Mouse (Mus musculus) embryonic facial prominence, embryonic 10.5 days (tissue): Measurements from ENCODE around the gene H2-D1. TPM values are rescaled to one million over a fixed set of nuclear protein-coding genes. Genes with fewer than 3 reads are reported as not detected.
A peak's percentile ranks its signal among the peaks of the same experiment; 100 is the strongest.

Experiments
- DNase-seq: peaks from one replicate; pipeline ENCODE4 v3.0.0-alpha.2; 2017; ENCODE audit warnings: low spot score
- H3K27ac ChIP-seq: fragments of 300-500 bp; sonication (generic); replicated peaks from 2 replicates; pipeline ENCODE4 v1.5.1; 2016; ENCODE audit warnings: mild to moderate bottlenecking
- H3K27me3 ChIP-seq: fragments of 300-500 bp; sonication (generic); replicated peaks from 2 replicates; pipeline ENCODE4 v1.6.1; 2016; ENCODE audit warnings: low read depth, mild to moderate bottlenecking; ENCODE audit not compliant: poor library complexity, severe bottlenecking
- H3K36me3 ChIP-seq: fragments of 300-500 bp; sonication (generic); replicated peaks from 2 replicates; pipeline ENCODE4 v1.6.1; 2016; ENCODE audit warnings: mild to moderate bottlenecking, moderate library complexity
- H3K4me1 ChIP-seq: fragments of 300-500 bp; sonication (generic); 2 replicates; pipeline ENCODE4 v1.6.1; 2016
- H3K4me3 ChIP-seq: fragments of 300-500 bp; sonication (generic); 2 replicates; pipeline ENCODE4 v1.5.1; 2016; ENCODE audit warnings: mild to moderate bottlenecking, moderate library complexity
- H3K9me3 ChIP-seq: fragments of 300-500 bp; sonication (generic); 2 replicates; pipeline ENCODE4 v1.6.1; 2016; ENCODE audit warnings: mild to moderate bottlenecking
- WGBS: fragments of 180-500 bp; shearing (Covaris S2); methylation state at CpG from one replicate; pipeline ENCODE4 v1.1.7; 2016; 5-methylcytosine and 5-hydroxymethylcytosine counted together
- polyA plus RNA-seq: library from polyadenylated mRNA; unstranded; fragments of >200 nt; fragmentation: Nextera tagmentation; extraction: Ambion mirVana; gene quantifications from 2 replicates; pipeline ENCODE4 v1.2.1, GENCODE M21; 2016

The H2-D1 gene
- polyA plus RNA-seq, 1 experiment from 2014 or later = 30.3 TPM

DNA sequence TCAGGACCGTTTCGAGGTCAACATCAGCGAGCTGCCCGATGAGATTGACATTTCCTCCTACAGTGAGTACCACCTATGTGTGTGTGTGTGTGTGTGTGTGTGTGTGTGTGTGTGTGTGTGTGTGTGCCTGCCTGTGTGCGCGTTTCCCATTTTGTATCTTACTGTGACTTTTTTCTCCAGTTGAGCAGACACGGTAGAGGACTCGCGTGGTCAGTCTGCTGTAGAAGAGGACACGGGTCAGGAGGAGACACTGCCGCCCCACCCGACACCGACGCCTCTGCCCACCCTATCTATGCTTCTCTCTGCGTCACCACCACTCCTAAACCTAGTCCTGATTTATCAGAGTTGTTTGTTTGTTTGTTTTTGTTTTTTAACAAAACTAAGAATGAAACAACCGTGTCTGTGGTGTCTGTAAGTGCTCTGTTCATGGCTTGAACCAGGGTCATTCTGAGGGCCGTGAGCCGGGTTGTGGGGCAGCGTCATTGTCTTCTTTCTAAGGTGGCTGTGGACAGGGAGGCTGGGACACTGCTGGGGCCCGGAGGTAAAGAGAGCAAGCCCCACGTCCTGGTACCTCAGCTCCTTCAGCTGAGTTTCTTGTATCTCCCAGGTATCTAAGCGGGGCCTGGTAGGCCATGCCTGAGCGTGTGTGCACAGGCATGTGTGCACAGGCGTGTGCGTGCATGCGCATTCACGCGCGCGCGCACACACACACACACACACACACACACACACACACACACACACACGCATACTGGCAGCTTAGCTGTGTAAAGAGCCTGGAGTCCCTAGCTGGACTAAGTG lies 9.0 kb upstream of the H2-D1 start:
- H3K9me3 ChIP-seq = no peaks in the 10 kb centered on the region
- H3K4me3 ChIP-seq = no peak overlapping the region
- H3K27ac ChIP-seq = no peak overlapping the region
- H3K27me3 ChIP-seq = peaks cover 8% of the 10 kb centered on the region; the same call in 1 of the 2 replicates
- H3K36me3 ChIP-seq = peaks cover 62% of the 10 kb centered on the region
- 92% methylated on average over 32 of the region's 32 CpGs for WGBS
- DNase-seq = peak; percentile 35
- peaks cover 7% of the 10 kb centered on the region; the same call in 1 of the 2 replicates for H3K4me1 ChIP-seq

DNA sequence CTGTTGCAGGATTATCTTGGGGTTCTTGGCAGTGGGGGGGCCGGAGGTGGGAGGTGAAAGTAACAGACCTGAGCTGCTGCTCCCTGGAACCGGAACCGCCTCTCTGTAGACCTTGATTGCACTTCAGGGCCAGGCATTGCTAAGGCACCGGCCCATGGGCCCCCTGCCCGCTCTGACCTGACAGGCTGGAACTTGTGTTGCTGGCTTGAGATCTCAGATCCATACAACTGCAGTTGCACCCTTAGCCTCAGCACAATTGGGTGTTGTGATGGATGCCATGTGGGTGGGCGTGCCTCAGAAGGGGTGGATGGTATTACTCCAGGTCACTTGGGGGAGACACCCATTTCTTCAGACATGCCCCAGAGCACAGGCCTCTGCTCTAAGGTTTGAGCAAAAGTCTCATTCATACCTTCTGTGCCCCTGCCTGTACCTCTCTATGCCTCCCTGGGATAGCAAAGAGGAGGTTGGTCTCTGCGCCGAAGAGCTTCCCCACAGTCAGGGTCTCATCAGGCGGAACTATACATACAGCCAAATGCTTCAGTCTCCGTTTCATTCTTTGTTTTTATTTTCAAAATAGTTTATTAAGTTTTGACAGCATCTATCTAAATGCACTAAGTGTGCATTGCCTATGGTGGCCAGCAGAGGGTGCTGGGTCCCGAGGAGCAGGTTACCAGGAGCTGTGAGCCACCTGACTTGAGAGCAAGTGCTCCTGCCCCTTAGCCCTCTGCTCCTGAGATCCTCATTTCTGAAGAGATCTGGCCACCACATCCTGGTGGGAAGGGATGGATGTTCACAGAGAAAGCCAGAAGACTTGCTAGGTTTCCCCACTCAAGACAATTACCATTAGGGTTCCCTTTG lies 8.1 kb upstream of the H2-D1 start:
- Histone ChIP-seq H3K36me3 (peaks cover 53% of the 10 kb centered on the region), H3K9me3 (no peaks in the 10 kb centered on the region), H3K4me3 (no peak overlapping the region), H3K4me1 (peaks cover 7% of the 10 kb centered on the region; the same call in 1 of the 2 replicates), H3K27me3 (peaks cover 9% of the 10 kb centered on the region; the same call in 1 of the 2 replicates), H3K27ac (no peak overlapping the region)
- peak; percentile 69 for DNase-seq
- 57% methylated on average over 11 of the region's 11 CpGs for WGBS

DNA sequence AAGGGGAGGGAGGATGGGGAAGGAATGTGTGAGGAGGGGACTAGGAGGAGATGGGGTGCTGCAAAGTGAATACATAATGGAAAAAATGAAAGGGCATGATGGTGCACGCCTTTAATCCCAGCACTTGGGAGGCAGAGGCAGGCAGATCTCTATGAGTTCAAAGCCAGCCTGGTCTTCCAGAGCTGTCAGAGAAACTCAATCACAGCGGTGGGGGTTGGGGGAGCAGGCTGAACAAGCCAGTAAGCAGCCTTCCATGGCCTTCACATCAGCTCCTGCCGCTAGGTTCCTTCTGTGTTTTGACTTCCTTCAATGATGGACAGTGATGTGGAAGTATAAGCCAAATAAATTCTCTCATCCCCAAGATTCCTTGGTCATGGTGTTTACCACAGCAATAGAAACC lies 7.2 kb upstream of the H2-D1 start:
- no peak for DNase-seq
- H3K27me3 ChIP-seq = peaks cover 15% of the 10 kb centered on the region
- H3K4me1 ChIP-seq = peaks cover 7% of the 10 kb centered on the region; the same call in 1 of the 2 replicates
- no peaks in the 10 kb centered on the region for H3K9me3 ChIP-seq
- peaks cover 44% of the 10 kb centered on the region for H3K36me3 ChIP-seq
- 75% methylated on average over 3 of the region's 3 CpGs for WGBS
- no peak overlapping the region for H3K4me3 ChIP-seq
- H3K27ac ChIP-seq = no peak overlapping the region

DNA sequence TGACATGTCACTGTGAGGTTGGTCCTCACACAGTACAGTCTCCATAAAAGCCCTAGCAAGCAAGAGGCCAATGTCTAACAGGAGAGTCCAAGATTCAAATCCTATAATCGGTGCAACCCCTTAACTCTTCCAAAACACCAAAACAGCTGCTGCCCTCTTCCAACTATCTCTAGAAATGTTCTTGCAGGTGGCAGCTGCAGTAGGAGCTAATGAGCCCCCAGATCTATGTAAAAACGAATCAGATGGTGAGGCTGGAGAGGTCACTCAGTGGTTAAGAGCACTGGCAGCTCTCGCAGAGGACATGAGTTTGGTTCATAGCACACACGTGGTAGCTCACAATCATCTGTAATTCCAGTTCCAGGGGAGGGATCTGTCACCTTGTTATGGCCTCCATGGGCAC lies 6.8 kb upstream of the H2-D1 start:
- no peak for DNase-seq
- WGBS = 59% methylated on average over 4 of the region's 4 CpGs

DNA sequence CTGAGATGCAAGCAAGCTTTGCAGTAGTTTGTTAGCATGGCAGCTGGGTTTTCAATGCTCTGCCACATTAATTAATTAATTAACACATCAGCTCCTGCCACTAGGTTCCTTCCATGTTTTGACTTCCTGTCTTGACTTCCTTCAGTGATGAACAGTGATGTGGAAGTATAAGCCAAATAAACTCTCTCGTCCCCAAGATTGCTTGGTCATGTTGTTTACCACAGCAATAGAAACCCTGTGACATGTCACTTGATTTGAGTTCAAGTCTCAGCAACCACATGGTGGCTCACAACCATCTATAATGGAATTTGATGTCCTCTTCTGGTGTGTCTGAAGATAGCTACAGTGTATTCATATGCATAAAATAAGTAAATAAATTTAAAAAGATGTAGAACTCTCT lies 5.2 kb upstream of the H2-D1 start:
- WGBS = 77% methylated on average over 1 of the region's 1 CpGs
- Histone ChIP-seq H3K4me1 (peaks cover 8% of the 10 kb centered on the region), H3K4me3 (no peak overlapping the region), H3K36me3 (peaks cover 24% of the 10 kb centered on the region), H3K27ac (no peak overlapping the region), H3K9me3 (no peaks in the 10 kb centered on the region), H3K27me3 (peaks cover 36% of the 10 kb centered on the region)
- no peak for DNase-seq

More for the DNA sequence above, 6.8 kb upstream of the H2-D1 start:
- Histone ChIP-seq H3K4me1 (peaks cover 7% of the 10 kb centered on the region; the same call in 1 of the 2 replicates), H3K27me3 (peaks cover 19% of the 10 kb centered on the region), H3K36me3 (peaks cover 40% of the 10 kb centered on the region), H3K4me3 (no peak overlapping the region), H3K9me3 (no peaks in the 10 kb centered on the region), H3K27ac (no peak overlapping the region)

DNA sequence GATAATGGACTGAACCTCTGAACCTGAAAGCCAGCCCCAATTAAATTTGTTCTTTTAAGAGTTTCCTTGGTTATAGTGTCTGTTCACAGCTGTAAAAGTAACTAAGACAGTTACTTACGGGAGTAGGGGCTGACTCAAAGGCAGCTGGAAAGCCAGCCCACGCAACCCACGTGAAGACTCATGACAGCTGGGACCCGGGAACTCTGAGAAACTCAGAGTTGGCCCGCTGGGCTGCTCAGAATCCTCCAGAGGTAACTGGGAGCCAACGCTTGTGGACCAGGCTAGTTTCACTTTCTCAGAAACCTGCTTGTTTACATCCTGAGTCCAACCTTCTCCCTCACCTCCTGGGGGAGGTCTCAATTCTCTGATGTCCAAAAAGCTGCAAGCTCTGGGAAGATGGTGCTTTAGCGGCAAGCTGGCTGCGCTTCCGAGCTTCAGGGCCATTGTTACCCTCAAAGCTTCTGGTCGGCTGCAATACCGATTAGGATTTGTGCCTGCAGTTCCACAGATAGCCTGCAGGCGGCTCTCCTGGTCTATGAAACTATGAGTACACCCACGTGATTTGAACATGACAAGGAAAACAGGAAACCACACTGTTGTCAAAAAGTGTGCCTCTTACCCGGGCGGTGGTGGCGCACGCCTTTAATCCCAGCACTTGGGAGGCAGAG lies 4.6 kb upstream of the H2-D1 start:
- H3K4me3 ChIP-seq = peak overlapping the region; percentile 40
- WGBS = 18% methylated on average over 17 of the region's 17 CpGs
- peaks cover 19% of the 10 kb centered on the region for H3K36me3 ChIP-seq
- peaks cover 42% of the 10 kb centered on the region for H3K27me3 ChIP-seq
- H3K4me1 ChIP-seq = peaks cover 12% of the 10 kb centered on the region
- H3K27ac ChIP-seq = no peak overlapping the region
- DNase-seq = peak; percentile 85
- no peaks in the 10 kb centered on the region for H3K9me3 ChIP-seq

DNA sequence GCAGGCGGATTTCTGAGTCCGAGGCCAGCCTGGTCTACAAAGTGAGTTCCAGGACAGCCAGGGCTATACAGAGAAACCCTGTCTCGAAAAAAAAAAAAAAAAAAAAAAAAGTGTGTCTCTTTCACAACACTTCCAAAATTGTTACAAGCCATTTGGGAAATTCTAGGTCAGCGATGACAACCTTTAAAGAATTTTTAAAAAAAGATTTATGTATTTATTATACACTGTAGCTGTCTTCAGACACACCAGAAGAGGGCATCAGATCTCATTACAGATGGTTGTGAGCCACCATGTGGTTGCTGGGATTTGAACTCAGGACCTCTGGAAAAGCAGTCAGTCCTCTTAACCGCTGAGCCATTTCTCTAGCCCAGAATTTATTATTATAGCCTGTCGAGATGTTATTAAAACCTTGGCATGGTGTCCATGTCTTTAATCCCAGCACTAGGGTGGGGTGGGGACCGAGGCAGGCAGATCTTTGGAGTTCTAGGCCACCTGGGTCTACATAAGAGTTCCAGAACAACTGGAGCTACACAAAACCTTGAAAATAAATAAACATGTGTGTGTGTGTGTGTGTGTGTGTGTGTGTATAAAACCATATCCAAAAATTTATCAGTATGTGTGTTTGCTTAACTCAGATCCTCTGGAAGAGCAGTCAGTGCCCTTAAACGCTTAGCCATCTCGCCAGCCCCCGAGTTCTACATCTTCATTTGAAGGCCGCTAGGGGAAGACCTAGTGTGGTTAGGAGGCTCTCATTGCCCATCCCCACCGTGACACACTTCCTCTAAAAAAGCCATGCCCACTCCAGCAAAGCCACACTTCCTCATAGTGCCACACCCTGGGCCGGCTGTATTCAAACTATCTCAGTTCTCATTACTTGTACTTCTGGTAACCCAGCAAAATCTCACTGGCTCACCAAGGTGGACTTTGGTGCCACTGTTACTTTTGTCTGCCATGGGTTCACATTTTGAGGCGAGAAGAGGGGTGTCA lies 3.7 kb upstream of the H2-D1 start:
- H3K27me3 ChIP-seq = peaks cover 50% of the 10 kb centered on the region
- no peaks in the 10 kb centered on the region for H3K9me3 ChIP-seq
- H3K27ac ChIP-seq = no peak overlapping the region
- peaks cover 10% of the 10 kb centered on the region for H3K36me3 ChIP-seq
- no peak overlapping the region for H3K4me3 ChIP-seq
- H3K4me1 ChIP-seq = peaks cover 18% of the 10 kb centered on the region
- 66% methylated on average over 14 of the region's 14 CpGs for WGBS
- DNase-seq = no peak

- no peak for DNase-seq
- Histone ChIP-seq H3K4me3 (no peak overlapping the region), H3K27ac (no peak overlapping the region), H3K9me3 (no peaks in the 10 kb centered on the region), H3K4me1 (peaks cover 20% of the 10 kb centered on the region), H3K36me3 (peaks cover 2% of the 10 kb centered on the region), H3K27me3 (peaks cover 58% of the 10 kb centered on the region)
- 81% methylated on average over 4 of the region's 4 CpGs for WGBS
Observed at GRCm38 (mm10) chr17:35259621-35260020, 2.9 kb upstream of the H2-D1 start.

- Histone ChIP-seq H3K36me3 (no peaks in the 10 kb centered on the region), H3K4me1 (peaks cover 20% of the 10 kb centered on the region), H3K4me3 (no peak overlapping the region), H3K9me3 (no peaks in the 10 kb centered on the region), H3K27ac (no peak overlapping the region), H3K27me3 (peaks cover 76% of the 10 kb centered on the region)
- no peak for DNase-seq
- WGBS = 71% methylated on average over 13 of the region's 13 CpGs
Observed at GRCm38 (mm10) chr17:35261651-35262050, 879 bp upstream of the H2-D1 start.

- Histone ChIP-seq H3K4me3 (peak overlapping the region; percentile 82), H3K9me3 (no peaks in the 10 kb centered on the region), H3K27me3 (peaks cover 73% of the 10 kb centered on the region), H3K27ac (peak overlapping the region; percentile 76), H3K4me1 (peaks cover 17% of the 10 kb centered on the region), H3K36me3 (no peaks in the 10 kb centered on the region)
- under 1% methylated on average over 31 of the region's 31 CpGs for WGBS
- DNase-seq = peak; percentile 50
Observed at GRCm38 (mm10) chr17:35263523-35263883, 973 bp downstream of the H2-D1 start.

DNA sequence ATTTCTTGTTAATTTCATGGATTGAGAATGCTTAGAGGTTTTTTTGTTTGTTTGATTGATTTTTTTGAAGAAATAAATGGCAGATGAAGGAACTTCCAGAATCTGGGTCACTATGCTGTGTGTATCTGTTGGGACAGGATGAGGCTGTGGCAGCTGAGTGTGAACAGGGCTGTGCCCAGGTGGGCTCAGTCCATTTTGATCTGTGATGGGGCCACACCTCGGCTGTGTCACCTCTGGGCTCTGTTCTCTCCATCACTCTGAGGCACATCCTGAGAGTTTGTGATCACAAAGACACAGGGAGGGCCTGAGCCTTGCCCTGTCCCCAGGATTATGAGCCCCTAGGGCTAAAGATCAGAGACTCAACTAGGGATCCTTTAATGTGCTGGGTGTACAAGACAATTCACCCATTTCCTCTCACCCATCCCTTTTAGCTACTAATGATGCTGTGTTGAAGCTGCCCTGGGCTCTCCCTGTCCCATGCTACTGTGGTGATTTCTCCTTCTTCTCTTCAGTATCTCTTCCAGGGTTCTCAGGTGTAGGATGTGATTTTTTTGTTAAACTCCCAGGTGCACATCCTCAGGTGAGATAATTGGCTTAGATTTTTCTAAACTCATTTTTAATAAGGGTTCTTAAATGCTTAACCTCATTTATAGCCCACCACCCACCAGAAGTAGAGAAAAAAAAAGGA lies 5.0 kb downstream of the H2-D1 start:
- Histone ChIP-seq H3K36me3 (no peaks in the 10 kb centered on the region), H3K27me3 (peaks cover 43% of the 10 kb centered on the region), H3K27ac (no peak overlapping the region), H3K4me3 (no peak overlapping the region), H3K9me3 (no peaks in the 10 kb centered on the region), H3K4me1 (peaks cover 14% of the 10 kb centered on the region)
- no peak for DNase-seq
- WGBS = 65% methylated on average over 1 of the region's 1 CpGs
